In the genomic region with DNA sequence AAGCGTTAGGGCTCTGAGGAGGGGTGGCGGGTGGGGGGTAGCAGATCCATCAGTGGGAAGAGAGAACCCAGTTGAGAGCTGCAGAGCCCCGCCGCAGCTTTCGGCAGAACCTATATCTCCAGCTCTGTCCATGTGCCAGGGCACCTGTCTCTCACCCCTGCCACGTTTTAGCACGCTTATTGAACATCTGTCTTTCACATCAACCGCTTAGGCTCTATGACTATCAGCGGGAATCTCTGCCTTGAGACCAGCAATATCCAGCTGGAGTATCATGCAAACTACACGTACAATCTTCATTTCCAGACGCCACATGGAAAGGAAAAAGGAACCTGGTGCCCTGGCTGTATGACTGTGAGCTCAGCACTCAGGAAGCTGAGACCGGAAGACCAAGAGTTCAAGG, we compare ENCODE assay signal across 17 mouse cellular contexts.
DNase-seq lines count a peak whose midpoint lies in the region; ATAC-seq and TF ChIP-seq lines count a peak whose summit lies in the region.
"Had no signal": no experiment of that assay in that cellular context is flagged by ENCODE, and none has a peak within 500 bp of the region (broad histone marks: within the 10 kb centered on the region; RNA-seq: fewer than 3 reads in every experiment).

No protein-coding gene starts in this region.

- H3K27ac ChIP-seq in heart, embryonic 10.5 days, result peak overlapping the region; percentile 67
- H3K27ac ChIP-seq in lung, postnatal 0 days (ENCODE audit: low read length), result peak overlapping the region; percentile 84
- no peak overlapping the region for H3K27ac ChIP-seq in embryonic facial prominence, embryonic 14.5 days (replicated peaks; ENCODE audit: low read depth, low read length)
- H3K27ac ChIP-seq in neural tube, embryonic 12.5 days, result 0 out of 2 replicates have a peak overlapping the region, but pooled peaks have one; percentile 21
- no peak overlapping the region for H3K27ac ChIP-seq in forebrain, embryonic 16.5 days (ENCODE audit: low read length)
- H3K27ac ChIP-seq: forebrain, embryonic 13.5 days; heart, adult 2 months; limb, embryonic 12.5 days; liver, embryonic 15.5 days had no signal

- H3K4me3 ChIP-seq in heart, embryonic 10.5 days, result no peak overlapping the region
- no peak overlapping the region for H3K4me3 ChIP-seq in lung, postnatal 0 days (ENCODE audit: low read depth, low read length)
- no peak overlapping the region for H3K4me3 ChIP-seq in lung, adult 2 months (replicated peaks; ENCODE audit: extremely low read depth, low read depth, low read length)
- H3K4me3 ChIP-seq in embryonic facial prominence, embryonic 14.5 days (ENCODE audit: low read depth, low read length), result no peak overlapping the region
- no peak overlapping the region for H3K4me3 ChIP-seq in neural tube, embryonic 12.5 days
- H3K4me3 ChIP-seq in forebrain, embryonic 16.5 days (replicated peaks; ENCODE audit: low read length), result no peak overlapping the region
- H3K4me3 ChIP-seq: forebrain, embryonic 13.5 days; heart, adult 2 months; limb, embryonic 12.5 days; liver, embryonic 15.5 days; megakaryocyte, embryonic 14.5 days; myocyte had no signal

- no peak for DNase-seq in heart, embryonic 10.5 days (ENCODE audit: low spot score)
- no peak for DNase-seq in heart, adult 9 months (ENCODE audit: low spot score in 2 of 2)
- DNase-seq in lung, postnatal 0 days (ENCODE audit: low spot score), result peak; percentile 25
- no peak for DNase-seq in lung, adult 2 months
- DNase-seq in embryonic facial prominence, embryonic 14.5 days (ENCODE audit: low spot score), result peak; percentile 26
- no peak for DNase-seq in cerebellum, adult 9-10 months
- DNase-seq: kidney, adult 9 months; right cerebral cortex, postnatal 4 days had no signal

- TF ChIP-seq EP300 in lung, postnatal 0 days (IDR thresholded peaks at IDR 0.05), result no peak

- no peak for TF ChIP-seq CTCF in lung, postnatal 0 days (IDR thresholded peaks at IDR 0.05)
- no peak for TF ChIP-seq CTCF in lung, adult 2 months (IDR thresholded peaks at IDR 0.05; ENCODE audit: insufficient read depth, low read length)

- H3K9me3 ChIP-seq in heart, embryonic 10.5 days, result no peaks in the 10 kb centered on the region
- H3K9me3 ChIP-seq in lung, postnatal 0 days (ENCODE audit: low read length), result no peaks in the 10 kb centered on the region
- H3K9me3 ChIP-seq in embryonic facial prominence, embryonic 14.5 days (ENCODE audit: control insufficient read depth, low read length), result no peaks in the 10 kb centered on the region
- H3K9me3 ChIP-seq in neural tube, embryonic 12.5 days, result no peaks in the 10 kb centered on the region
- H3K9me3 ChIP-seq in forebrain, embryonic 16.5 days (ENCODE audit: control insufficient read depth, low read length), result no peaks in the 10 kb centered on the region
- H3K9me3 ChIP-seq: forebrain, embryonic 13.5 days; liver, embryonic 15.5 days had no signal

- H3K9ac ChIP-seq in lung, postnatal 0 days (replicated peaks; ENCODE audit: low read depth), result no peak overlapping the region
- no peak overlapping the region for H3K9ac ChIP-seq in embryonic facial prominence, embryonic 14.5 days (ENCODE audit: low read depth, low read length)
- no peak overlapping the region for H3K9ac ChIP-seq in neural tube, embryonic 12.5 days
- no peak overlapping the region for H3K9ac ChIP-seq in forebrain, embryonic 16.5 days (replicated peaks; ENCODE audit: low read depth, low read length)
- H3K9ac ChIP-seq: forebrain, embryonic 13.5 days; limb, embryonic 12.5 days; liver, embryonic 15.5 days had no signal

- peaks cover 60% of the 10 kb centered on the region for H3K4me1 ChIP-seq in heart, embryonic 10.5 days
- H3K4me1 ChIP-seq in lung, postnatal 0 days (ENCODE audit: insufficient read depth, low read depth, low read length), result no peaks in the 10 kb centered on the region; the same call in 1 of the 2 replicates
- 0 out of 2 replicates have a peak, but pooled peaks cover 3% of the 10 kb centered on the region for H3K4me1 ChIP-seq in lung, adult 2 months (ENCODE audit: control insufficient read depth, insufficient read depth, low read length)
- H3K4me1 ChIP-seq in embryonic facial prominence, embryonic 14.5 days (ENCODE audit: control insufficient read depth, insufficient read depth, low read length), result no peaks in the 10 kb centered on the region; the same call in 1 of the 2 replicates
- peaks cover 35% of the 10 kb centered on the region for H3K4me1 ChIP-seq in neural tube, embryonic 12.5 days
- H3K4me1 ChIP-seq in forebrain, embryonic 16.5 days (replicated peaks; ENCODE audit: control insufficient read depth, insufficient read depth, low read length), result peaks cover 9% of the 10 kb centered on the region
- H3K4me1 ChIP-seq: megakaryocyte, embryonic 14.5 days had no signal

- peaks cover 12% of the 10 kb centered on the region; the same call in 1 of the 2 replicates for H3K27me3 ChIP-seq in heart, embryonic 10.5 days (ENCODE audit: insufficient read depth, poor library complexity, severe bottlenecking)
- no peaks in the 10 kb centered on the region for H3K27me3 ChIP-seq in lung, postnatal 0 days (replicated peaks; ENCODE audit: insufficient read depth, low read length)
- no peaks in the 10 kb centered on the region for H3K27me3 ChIP-seq in embryonic facial prominence, embryonic 14.5 days (replicated peaks; ENCODE audit: control insufficient read depth, insufficient read depth, low read length)
- no peaks in the 10 kb centered on the region for H3K27me3 ChIP-seq in neural tube, embryonic 12.5 days (replicated peaks)
- H3K27me3 ChIP-seq in forebrain, embryonic 16.5 days (replicated peaks; ENCODE audit: control insufficient read depth, insufficient read depth, low read length), result no peaks in the 10 kb centered on the region
- H3K27me3 ChIP-seq: forebrain, embryonic 13.5 days; liver, embryonic 15.5 days had no signal

- H3K36me3 ChIP-seq in heart, embryonic 10.5 days, result no peaks in the 10 kb centered on the region
- H3K36me3 ChIP-seq in lung, postnatal 0 days (ENCODE audit: insufficient read depth, low read length), result no peaks in the 10 kb centered on the region
- no peaks in the 10 kb centered on the region for H3K36me3 ChIP-seq in embryonic facial prominence, embryonic 14.5 days (ENCODE audit: control insufficient read depth, insufficient read depth, low read length)
- 0 out of 2 replicates have a peak, but pooled peaks cover 3% of the 10 kb centered on the region for H3K36me3 ChIP-seq in neural tube, embryonic 12.5 days
- no peaks in the 10 kb centered on the region for H3K36me3 ChIP-seq in forebrain, embryonic 16.5 days (ENCODE audit: control insufficient read depth, insufficient read depth)
- H3K36me3 ChIP-seq: G1E; limb, embryonic 12.5 days; liver, embryonic 15.5 days had no signal

- no peak overlapping the region for H3K4me2 ChIP-seq in lung, postnatal 0 days (replicated peaks; ENCODE audit: low read depth, low read length)
- H3K4me2 ChIP-seq in embryonic facial prominence, embryonic 14.5 days (ENCODE audit: low read depth, low read length), result no peak overlapping the region
- H3K4me2 ChIP-seq in neural tube, embryonic 12.5 days (replicated peaks), result no peak overlapping the region
- no peak overlapping the region for H3K4me2 ChIP-seq in forebrain, embryonic 16.5 days (ENCODE audit: low read length)
- H3K4me2 ChIP-seq: forebrain, embryonic 13.5 days; limb, embryonic 12.5 days; liver, embryonic 15.5 days had no signal

- no peak for ATAC-seq in lung, postnatal 0 days
- no peak for ATAC-seq in embryonic facial prominence, embryonic 14.5 days (ENCODE audit: low read depth)
- no peak for ATAC-seq in neural tube, embryonic 12.5 days (ENCODE audit: low FRiP score, low read depth)
- ATAC-seq in forebrain, embryonic 16.5 days, result no peak
- ATAC-seq: forebrain, embryonic 13.5 days had no signal

- no peak for TF ChIP-seq POLR2A in lung, adult 2 months (IDR thresholded peaks at IDR 0.05; ENCODE audit: borderline replicate concordance, extremely low read depth, low read depth, low read length)

- 63% methylated on average over 12 of the region's 12 CpGs for WGBS in heart, embryonic 10.5 days
- whole genome bisulfite sequencing in lung, postnatal 0 days, result 48% methylated on average over 12 of the region's 12 CpGs
- WGBS in lung, adult 2 months, result 47% methylated on average over 12 of the region's 12 CpGs
- WGBS in embryonic facial prominence, embryonic 14.5 days, result 65% methylated on average over 9 of the region's 12 CpGs
- WGBS in neural tube, embryonic 12.5 days, result 72% methylated on average over 12 of the region's 12 CpGs
- 66% methylated on average over 12 of the region's 12 CpGs for WGBS in forebrain, embryonic 16.5 days

Comparison
In these comparisons a context has a peak if more than half of its experiments do, and no peak if none do; other contexts are left out.
1. DNase-seq: peak in lung, postnatal 0 days (single experiment) and embryonic facial prominence, embryonic 14.5 days (single experiment); none in heart, embryonic 10.5 days (single experiment), heart, adult 9 months (0 of 2), lung, adult 2 months (single experiment) and cerebellum, adult 9-10 months (single experiment).
2. H3K27ac ChIP-seq: peak in heart, embryonic 10.5 days (single experiment), lung, postnatal 0 days (single experiment) and neural tube, embryonic 12.5 days (single experiment); none in embryonic facial prominence, embryonic 14.5 days (single experiment) and forebrain, embryonic 16.5 days (single experiment).